In genomic region chr2:29656095-29656494, GRCm38 (mm10) we compare ENCODE assay signal across 21 mouse cellular contexts. TPM values are rescaled to one million over a fixed set of nuclear protein-coding genes. Genes with fewer than 3 reads are reported as not detected.
DNase-seq lines count a peak whose midpoint lies in the region; ATAC-seq and TF ChIP-seq lines count a peak whose summit lies in the region.
"Had no signal": no experiment of that assay in that cellular context is flagged by ENCODE, and none has a peak within 500 bp of the region (broad histone marks: within the 10 kb centered on the region; RNA-seq: fewer than 3 reads in every experiment).

No protein-coding gene starts in this region.

- TF ChIP-seq POLR2A in spleen, adult 2 months (IDR thresholded peaks at IDR 0.05; ENCODE audit: low read depth, low read length) = no peak
- TF ChIP-seq POLR2A in CH12.LX (IDR thresholded peaks at IDR 0.05; ENCODE audit: low read depth, low read length) = no peak

- TF ChIP-seq EP300 in CH12.LX (IDR thresholded peaks at IDR 0.05; ENCODE audit: low read length) = no peak

- H3K79me2 ChIP-seq in CH12.LX (replicated peaks; ENCODE audit: control insufficient read depth, extremely low read depth, insufficient read depth, poor library complexity, severe bottlenecking) = peaks cover 98% of the 10 kb centered on the region

- H3K27me3 ChIP-seq in spleen, adult 2 months (ENCODE audit: control insufficient read depth, insufficient read depth, low read length) = no peaks in the 10 kb centered on the region
- H3K27me3 ChIP-seq in CH12.LX (replicated peaks) = no peaks in the 10 kb centered on the region
- H3K27me3 ChIP-seq in neural tube, embryonic 15.5 days (replicated peaks) = no peaks in the 10 kb centered on the region
- H3K27me3 ChIP-seq: embryonic facial prominence, embryonic 13.5 days; forebrain, embryonic 12.5 days; forebrain, embryonic 15.5 days; hindbrain, embryonic 12.5 days had no signal

- H3K9ac ChIP-seq in CH12.LX (ENCODE audit: insufficient read depth, low read depth) = no peak overlapping the region
- H3K9ac ChIP-seq in neural tube, embryonic 15.5 days (replicated peaks) = no peak overlapping the region
- H3K9ac ChIP-seq: embryonic facial prominence, embryonic 13.5 days; forebrain, embryonic 12.5 days; forebrain, embryonic 15.5 days; hindbrain, embryonic 12.5 days had no signal

- TF ChIP-seq CTCF in spleen, adult 2 months (IDR thresholded peaks at IDR 0.05; ENCODE audit: extremely low read depth, insufficient read depth, insufficient read length, insufficient replicate concordance) = no peak
- no peak for TF ChIP-seq CTCF in CH12.LX (conservative IDR thresholded peaks at IDR 0.05 in 1 of 2, IDR thresholded peaks at IDR 0.05 in 1 of 2; ENCODE audit: low read depth in 2 of 2, low read length in 2 of 2)

- peak overlapping the region; percentile 1; the same call in 1 of the 2 replicates for H3K4me2 ChIP-seq in CH12.LX (ENCODE audit: insufficient read depth, low read depth, poor library complexity, severe bottlenecking)
- no peak overlapping the region for H3K4me2 ChIP-seq in neural tube, embryonic 15.5 days
- H3K4me2 ChIP-seq: embryonic facial prominence, embryonic 13.5 days; forebrain, embryonic 12.5 days; forebrain, embryonic 15.5 days; heart, embryonic 11.5 days; hindbrain, embryonic 12.5 days had no signal

- H3K36me3 ChIP-seq in spleen, adult 2 months (ENCODE audit: control insufficient read depth, insufficient read depth, low read length) = no peaks in the 10 kb centered on the region
- H3K36me3 ChIP-seq in CH12.LX (replicated peaks in 1 of 2; ENCODE audit: control insufficient read depth in 1 of 2, insufficient read depth in 1 of 2, low read length in 1 of 2) = peaks cover 5 to 67% of the 10 kb centered on the region in 2 experiments
- H3K36me3 ChIP-seq in neural tube, embryonic 15.5 days = no peaks in the 10 kb centered on the region
- H3K36me3 ChIP-seq: embryonic facial prominence, embryonic 13.5 days; forebrain, embryonic 12.5 days; forebrain, embryonic 15.5 days; hindbrain, embryonic 12.5 days had no signal

- no peak for DNase-seq in spleen, adult 2 months (ENCODE audit: low read depth in 1 of 2, low spot score in 2 of 2)
- no peak for DNase-seq in spleen, postnatal 10 days (ENCODE audit: low spot score in 2 of 2)
- DNase-seq in CH12.LX (ENCODE audit: extremely low read depth) = no peak
- peak; percentile 51 to 74 for DNase-seq in natural killer cell, adult 2 months (ENCODE audit: low spot score in 2 of 2)
- DNase-seq in right cerebral cortex, postnatal 4 days = no peak
- DNase-seq: adrenal gland, adult 2 months; adrenal gland, postnatal 14 days; cerebellum, adult 11 months; cerebellum, adult 2 months; cerebellum, adult 9-11 months; cerebellum, postnatal 25 days; gastrocnemius, postnatal 10 days; heart, adult 11 months had no signal

- H3K9me3 ChIP-seq in CH12.LX (replicated peaks; ENCODE audit: low read length) = no peaks in the 10 kb centered on the region
- no peaks in the 10 kb centered on the region for H3K9me3 ChIP-seq in neural tube, embryonic 15.5 days (replicated peaks)
- H3K9me3 ChIP-seq: embryonic facial prominence, embryonic 13.5 days; forebrain, embryonic 12.5 days; forebrain, embryonic 15.5 days; hindbrain, embryonic 12.5 days had no signal

- in situ Hi-C loops in CH12.LX (cut with MboI; ENCODE audit: low pct_ligation_motif_present, low pct_unique_long_range_greater_than_20kb, low sequenced_read_pairs) = no loop called here

- H3K4me1 ChIP-seq in spleen, adult 2 months (ENCODE audit: control insufficient read depth, insufficient read depth, insufficient read length) = peaks cover 38% of the 10 kb centered on the region
- peaks cover 54 to 97% of the 10 kb centered on the region in 2 experiments for H3K4me1 ChIP-seq in CH12.LX (ENCODE audit: control insufficient read depth in 1 of 2, insufficient read depth in 2 of 2)
- peaks cover 27% of the 10 kb centered on the region for H3K4me1 ChIP-seq in neural tube, embryonic 15.5 days

- dilution Hi-C loops in CH12.LX (cut with MboI; ENCODE audit: extremely low pct_ligation_motif_present, extremely low pct_unique_long_range_greater_than_20kb, low sequenced_read_pairs) = no loop called here

- peak overlapping the region; percentile 79; the same call in 1 of the 2 replicates for H3K27ac ChIP-seq in spleen, adult 2 months (ENCODE audit: insufficient read depth, low read length)
- H3K27ac ChIP-seq in CH12.LX (ENCODE audit: insufficient read depth, low read depth) = peak overlapping the region; percentile 31
- H3K27ac ChIP-seq in neural tube, embryonic 15.5 days (replicated peaks) = no peak overlapping the region
- H3K27ac ChIP-seq: embryonic facial prominence, embryonic 13.5 days; forebrain, embryonic 12.5 days; forebrain, embryonic 15.5 days; hindbrain, embryonic 12.5 days had no signal

- no peak for TF ChIP-seq RAD21 in CH12.LX (IDR thresholded peaks at IDR 0.05; ENCODE audit: low read depth, low read length)

- no peak overlapping the region for H3K4me3 ChIP-seq in spleen, adult 2 months (ENCODE audit: extremely low read depth, insufficient read depth, insufficient read length)
- no peak overlapping the region for H3K4me3 ChIP-seq in CH12.LX (replicated peaks in 1 of 3; ENCODE audit: low read depth in 2 of 3, low read length in 2 of 3, poor library complexity in 1 of 3)
- no peak overlapping the region for H3K4me3 ChIP-seq in neural tube, embryonic 15.5 days (replicated peaks)
- H3K4me3 ChIP-seq: embryonic facial prominence, embryonic 13.5 days; erythroblast, embryonic 14.5 days; forebrain, embryonic 12.5 days; forebrain, embryonic 15.5 days; hindbrain, embryonic 12.5 days had no signal

- ATAC-seq in neural tube, embryonic 15.5 days (ENCODE audit: low FRiP score) = no peak
- ATAC-seq: forebrain, embryonic 15.5 days; hindbrain, embryonic 16.5 days had no signal

- WGBS in spleen, adult 2 months = 15% methylated on average over 1 of the region's 1 CpGs
- WGBS in neural tube, embryonic 15.5 days = 85% methylated on average over 1 of the region's 1 CpGs

TF ChIP-seq in CH12.LX, 34 proteins besides CTCF, POLR2A, EP300 and RAD21:
- TF ChIP-seq CHD1 (IDR thresholded peaks at IDR 0.05; ENCODE audit: low read depth, low read length) (0 out of 2 replicates have a peak, but pooled peaks have one; percentile 16), ZC3H11A (IDR thresholded peaks at IDR 0.05; ENCODE audit: low read depth, low read length) (no peak)

RNA-seq across cellular contexts. Expression of gene Rapgef1, which starts 36.6 kb away (rescaled TPM):
- polyA plus RNA-seq in spleen, adult 2 months (2012; rRNA removed) = 75.1 and 95.9 TPM in 2 replicates
- 149 and 185 TPM in 2 replicates for total RNA-seq in CH12.LX (2012; rRNA removed)
- total RNA-seq in CH12.LX (2014; rRNA removed) = 84.0 and 86.5 TPM in 2 replicates
- polyA plus RNA-seq in CH12.LX (2012; ENCODE audit: insufficient read length, low read depth) = 143 and 170 TPM in 2 replicates
- polyA plus RNA-seq in neural tube, embryonic 15.5 days (2015; fragmentation: Nextera tagmentation; extraction: Ambion mirVana) = 16.3 and 16.9 TPM in 2 replicates

Comparison
In these comparisons a context has a peak if more than half of its experiments do, and no peak if none do; other contexts are left out.
1. DNase-seq: peak in natural killer cell, adult 2 months (2 of 2); none in spleen, adult 2 months (0 of 2), spleen, postnatal 10 days (0 of 2), CH12.LX (single experiment) and right cerebral cortex, postnatal 4 days (single experiment).